Mouse (Mus musculus) cortical plate, adult 2 months (tissue): ENCODE data around the gene Hoxc9.

Experiments
- CTCF ChIP-seq: fragments of 200-500 bp; IDR thresholded peaks from 2 replicates; pipeline ENCODE4 v1.5.1; 2011; ENCODE audit warnings: mild to moderate bottlenecking, control low read depth, low read length; ENCODE audit not compliant: insufficient read depth; ENCODE audit errors: extremely low read depth
- POLR2A ChIP-seq: fragments of 200-500 bp; IDR thresholded peaks from 2 replicates; pipeline ENCODE4 v1.6.1; 2011; ENCODE audit warnings: mild to moderate bottlenecking, low read length, control low read depth; ENCODE audit not compliant: insufficient read depth; ENCODE audit errors: extremely low read depth

DNA sequence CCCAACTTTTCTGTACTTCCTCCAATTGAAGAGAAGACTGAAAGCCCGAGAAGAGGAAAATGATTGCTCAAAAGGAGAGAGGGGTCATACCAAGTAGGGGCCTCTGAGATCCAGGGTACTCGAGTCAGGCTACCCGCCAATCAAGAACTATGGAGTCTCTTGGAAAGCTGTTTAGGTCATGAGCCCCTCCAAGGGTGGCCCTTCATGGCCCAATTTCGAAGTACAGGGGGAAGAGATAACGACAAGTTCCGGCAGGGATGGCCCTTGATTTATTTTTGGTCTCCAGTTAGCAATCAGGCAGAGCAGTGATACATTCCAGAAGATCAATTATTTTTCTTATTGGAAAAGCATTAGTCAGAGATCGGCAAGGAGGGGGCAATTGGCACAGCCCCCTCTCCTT lies 15.5 kb downstream of the Hoxc9 start:
- TF ChIP-seq CTCF = no peak
- TF ChIP-seq POLR2A = no peak
